Mouse (Mus musculus): ENCODE data around the gene Por.

The Por gene

GRCm38 (mm10) chr5:135772519-135772918 is 102.7 kb downstream of the Por start:
- DNase-seq (ENCODE audit: low spot score in 2 of 2), result no peak

GRCm38 (mm10) chr5:135776546-135776945 is 106.7 kb downstream of the Por start:
- no peak for DNase-seq (ENCODE audit: low spot score in 2 of 2)

- peak in 1 of 2 experiments; percentile 64 for DNase-seq (ENCODE audit: low spot score in 2 of 2)
These were observed 108.1 kb downstream of the Por start, which contains the start of gene Styxl1 for GRCm38 (mm10) chr5:135777796-135778470. Styxl1 (minus strand) TSS chr5:135778385.

DNA sequence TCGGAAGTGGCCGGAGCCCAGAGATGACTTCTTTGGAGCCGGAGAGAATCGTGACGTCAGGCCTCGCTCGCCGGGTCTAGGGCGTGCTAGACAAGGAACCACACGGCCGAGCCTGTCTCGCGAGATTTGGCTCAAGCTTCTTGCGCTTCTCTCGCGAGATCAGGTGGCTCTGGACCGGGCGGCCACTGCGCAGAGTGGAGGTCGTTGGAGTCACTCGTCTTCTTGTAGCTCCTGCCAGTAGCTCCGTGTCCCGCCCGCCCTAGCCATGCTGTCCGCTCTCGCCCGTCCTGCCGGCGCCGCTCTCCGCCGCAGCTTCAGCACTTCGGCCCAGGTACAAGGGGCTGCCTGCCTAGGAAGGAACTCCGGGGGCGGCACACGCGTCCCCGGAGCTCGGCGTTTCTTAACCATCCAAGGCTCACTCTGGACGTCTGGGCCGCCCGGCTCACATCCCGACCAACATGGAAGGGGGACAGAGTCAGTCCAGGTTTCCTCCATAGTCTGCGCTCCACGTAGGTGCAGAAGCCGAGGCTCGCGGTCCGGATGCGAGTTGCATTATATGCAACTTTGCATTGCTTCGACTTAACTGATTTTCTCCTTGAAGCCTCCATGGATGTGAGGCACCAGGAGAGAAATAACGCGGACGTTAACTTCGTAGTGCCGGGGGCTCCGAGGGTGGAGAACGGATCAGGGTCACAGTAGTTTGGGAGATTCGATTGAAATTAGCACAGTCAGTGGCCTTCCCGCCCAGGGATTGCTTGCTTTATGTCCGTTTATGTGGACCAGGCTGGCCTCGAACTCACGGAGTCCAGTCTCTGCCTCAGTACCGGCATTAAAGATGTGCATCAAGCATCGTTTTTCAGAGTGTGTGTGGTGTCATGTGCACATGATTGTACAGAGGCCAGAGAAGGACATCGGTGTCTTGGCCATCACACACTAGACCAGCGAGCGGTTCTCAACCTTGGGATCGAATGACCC is 108.9 kb downstream of the Por start, which contains the start of gene Mdh2:
Gene Mdh2 (plus strand): TSS at position 10 of the 975 bp plus-strand sequence.
- peak; percentile 99 to 100 for DNase-seq (ENCODE audit: low spot score in 2 of 2)

- no peak for DNase-seq (ENCODE audit: low spot score in 2 of 2)
These were observed 110.5 kb downstream of the Por start for GRCm38 (mm10) chr5:135780331-135780730.

DNA sequence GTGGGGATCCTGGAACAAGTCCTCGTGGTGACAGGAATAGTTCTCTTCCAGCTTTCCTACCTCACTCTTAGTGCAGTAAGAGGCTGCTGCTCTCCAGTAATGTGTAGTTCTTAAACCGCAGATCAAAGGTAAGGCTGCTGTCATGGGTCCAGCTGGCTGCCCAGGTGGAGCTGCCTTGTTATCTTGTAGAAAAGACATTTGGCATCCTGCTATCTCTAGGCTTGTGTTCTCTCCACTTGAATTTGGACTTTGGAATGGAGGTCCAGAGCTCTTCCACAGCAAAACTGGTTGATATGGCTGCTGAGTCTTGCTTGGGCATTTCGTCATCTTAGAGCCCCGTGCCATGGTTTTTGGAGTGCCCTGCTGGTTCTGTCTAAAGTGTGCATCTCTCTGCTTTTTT is 113.1 kb downstream of the Por start:
- no peak for DNase-seq (ENCODE audit: low spot score in 2 of 2)

Data from urinary bladder, postnatal 4 days (tissue).